Mouse (Mus musculus): ENCODE measurements around the gene Rps15a. TPM values are rescaled to one million over a fixed set of nuclear protein-coding genes. Genes with fewer than 3 reads are reported as not detected.

Gene Rps15a
- polyA plus RNA-seq, 1 experiment from 2014 or later: 766 TPM

DNA sequence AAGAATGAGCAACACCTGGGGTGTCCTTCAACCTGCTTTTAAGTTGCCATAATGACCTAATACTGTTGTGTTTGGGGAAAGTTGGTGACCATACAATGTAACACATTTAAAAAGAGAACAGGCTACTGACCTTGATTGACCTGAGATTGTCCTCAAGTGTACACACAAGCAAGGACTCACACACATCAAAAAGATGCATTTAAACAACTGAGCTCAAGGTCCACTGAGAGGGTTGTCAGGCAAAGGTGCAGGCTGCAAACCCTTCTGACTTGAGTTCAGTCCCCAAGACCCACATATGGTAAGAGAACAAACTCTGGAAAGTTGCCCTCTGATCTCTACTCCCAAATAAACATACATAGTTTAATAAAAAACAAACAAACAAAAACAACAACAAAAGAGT lies 9.7 kb upstream of the Rps15a start:
- Histone ChIP-seq H3K4me2 (replicated peaks) (no peak overlapping the region), H3K36me3 (peaks cover 14% of the 10 kb centered on the region), H3K27me3 (replicated peaks) (no peaks in the 10 kb centered on the region), H3K27ac (no peak overlapping the region), H3K9ac (no peak overlapping the region), H3K4me3 (replicated peaks) (no peak overlapping the region), H3K4me1 (replicated peaks) (peaks cover 19% of the 10 kb centered on the region), H3K9me3 (no peaks in the 10 kb centered on the region)
- no peak for ATAC-seq

DNA sequence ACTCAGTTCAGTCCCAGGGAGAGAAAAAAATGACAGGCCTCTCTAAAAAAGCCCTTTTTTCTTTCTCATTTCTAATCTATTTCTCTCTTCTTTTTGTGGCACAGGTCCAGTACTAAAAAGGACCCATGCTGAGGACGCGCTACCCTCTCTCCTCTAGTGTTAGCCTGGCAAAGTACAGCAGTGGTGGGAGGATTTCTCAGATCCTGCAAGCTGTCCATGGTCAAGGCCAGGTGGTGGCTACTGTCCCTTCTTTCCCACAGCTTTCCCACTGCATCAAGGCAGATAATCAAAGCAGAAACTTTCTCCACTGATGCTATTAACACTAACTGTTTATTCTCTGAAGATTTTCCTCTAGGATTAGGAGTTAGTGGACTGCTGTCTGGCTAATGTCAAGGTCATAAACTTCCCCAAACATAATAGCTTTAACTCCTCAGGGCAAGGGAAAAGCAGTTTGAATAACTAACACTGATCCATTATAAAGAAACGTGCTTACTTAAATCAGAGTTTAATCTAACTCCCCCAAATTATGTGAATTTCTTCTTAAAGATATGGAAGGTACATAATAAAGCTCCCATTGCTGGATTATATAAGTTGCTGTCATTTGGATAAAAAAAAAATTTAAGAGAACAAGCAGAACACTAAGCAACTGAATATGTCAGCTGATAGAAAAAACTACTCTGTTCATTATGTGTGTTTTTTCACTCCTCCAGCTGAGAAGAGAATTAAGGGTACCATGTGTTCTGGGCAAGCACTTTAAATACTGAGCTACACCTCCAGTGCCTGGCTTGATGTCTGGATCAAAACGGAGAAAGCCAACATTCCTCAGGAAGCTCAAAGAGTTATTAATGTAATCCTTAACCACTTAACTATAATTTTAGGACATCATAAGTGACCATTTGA lies 7.8 kb upstream of the Rps15a start:
- H3K36me3 ChIP-seq: peaks cover 25% of the 10 kb centered on the region
- no peak overlapping the region for H3K4me3 ChIP-seq (replicated peaks)
- no peak for ATAC-seq
- no peak overlapping the region for H3K4me2 ChIP-seq (replicated peaks)
- 53% methylated on average over 4 of the region's 4 CpGs for WGBS
- peaks cover 12% of the 10 kb centered on the region for H3K4me1 ChIP-seq (replicated peaks)
- H3K27ac ChIP-seq: no peak overlapping the region
- no peaks in the 10 kb centered on the region for H3K27me3 ChIP-seq (replicated peaks)
- no peaks in the 10 kb centered on the region for H3K9me3 ChIP-seq
- no peak overlapping the region for H3K9ac ChIP-seq

DNA sequence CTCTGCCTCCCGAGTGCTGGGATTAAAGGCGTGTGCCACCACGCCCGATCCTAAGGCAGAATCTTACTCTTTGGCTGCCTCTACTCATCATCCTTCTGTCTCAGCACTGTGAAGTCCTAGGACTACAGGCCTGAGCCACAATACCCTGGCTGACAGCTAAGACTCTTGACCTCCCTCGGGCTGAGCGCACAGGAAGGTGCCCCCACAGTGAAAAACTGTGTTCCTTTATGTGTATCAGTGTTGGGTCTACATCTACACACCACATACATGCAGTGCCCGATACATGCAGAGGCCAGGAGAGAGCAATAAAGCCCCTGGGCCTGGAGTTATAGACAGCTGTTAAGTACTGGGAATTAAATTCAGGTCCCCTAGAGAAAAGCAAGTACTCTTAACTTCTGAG lies 6.2 kb upstream of the Rps15a start:
- Histone ChIP-seq H3K9ac (no peak overlapping the region), H3K4me2 (replicated peaks) (no peak overlapping the region), H3K4me1 (replicated peaks) (peaks cover 13% of the 10 kb centered on the region), H3K4me3 (replicated peaks) (no peak overlapping the region), H3K27me3 (replicated peaks) (no peaks in the 10 kb centered on the region), H3K36me3 (peaks cover 26% of the 10 kb centered on the region), H3K27ac (no peak overlapping the region), H3K9me3 (no peaks in the 10 kb centered on the region)
- WGBS: 92% methylated on average over 7 of the region's 7 CpGs
- ATAC-seq: no peak

DNA sequence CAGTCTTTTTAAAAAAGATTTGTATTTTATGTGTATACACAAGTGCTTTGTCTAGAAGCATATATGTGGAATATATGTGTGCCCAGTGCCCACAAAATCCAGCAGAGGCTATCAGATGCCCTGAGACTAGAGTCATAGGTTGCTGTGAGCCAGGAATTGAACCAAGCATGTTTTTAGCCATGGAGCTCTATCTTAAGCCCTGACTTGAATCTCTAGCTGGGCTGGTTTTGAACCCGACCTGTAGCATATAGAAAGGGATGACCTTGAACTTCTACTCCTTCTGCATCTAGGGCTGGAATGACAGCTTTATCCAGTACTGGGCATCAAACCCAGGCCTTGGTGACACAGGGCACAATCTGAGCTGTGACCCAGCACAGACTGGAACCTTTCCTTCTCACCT lies 4.7 kb upstream of the Rps15a start:
- H3K9ac ChIP-seq: no peak overlapping the region
- peaks cover 26% of the 10 kb centered on the region for H3K36me3 ChIP-seq
- H3K4me2 ChIP-seq (replicated peaks): no peak overlapping the region
- no peak overlapping the region for H3K4me3 ChIP-seq (replicated peaks)
- H3K27ac ChIP-seq: no peak overlapping the region
- no peak for ATAC-seq
- 85% methylated on average over 1 of the region's 1 CpGs for WGBS
- no peaks in the 10 kb centered on the region for H3K9me3 ChIP-seq
- H3K4me1 ChIP-seq (replicated peaks): 0 out of 2 replicates have a peak, but pooled peaks cover 2% of the 10 kb centered on the region
- no peaks in the 10 kb centered on the region for H3K27me3 ChIP-seq (replicated peaks)

DNA sequence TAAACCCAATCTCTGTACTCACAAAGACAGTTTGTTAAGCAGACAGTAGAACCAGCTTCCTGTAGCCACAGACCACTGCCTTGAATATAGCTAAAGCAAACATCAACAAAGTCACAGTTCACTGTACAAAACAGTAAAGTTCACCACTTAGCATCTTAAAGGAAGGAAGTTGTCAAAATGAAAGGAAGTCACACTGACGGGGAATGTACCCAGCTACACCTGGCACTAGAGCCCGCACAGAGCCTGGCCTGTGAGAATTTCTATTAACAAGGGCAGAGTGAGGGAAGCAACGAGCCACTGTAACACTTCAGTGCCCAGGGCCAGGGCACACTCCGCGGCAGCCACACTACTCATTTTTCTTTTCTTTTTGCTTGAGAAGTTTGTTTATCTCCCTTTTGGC lies 4.0 kb upstream of the Rps15a start:
- H3K27me3 ChIP-seq (replicated peaks): no peaks in the 10 kb centered on the region
- no peak overlapping the region for H3K27ac ChIP-seq
- H3K9me3 ChIP-seq: no peaks in the 10 kb centered on the region
- H3K4me1 ChIP-seq (replicated peaks): 0 out of 2 replicates have a peak, but pooled peaks cover 2% of the 10 kb centered on the region
- ATAC-seq: no peak
- no peak overlapping the region for H3K4me3 ChIP-seq (replicated peaks)
- peaks cover 26% of the 10 kb centered on the region for H3K36me3 ChIP-seq
- WGBS: 79% methylated on average over 5 of the region's 5 CpGs
- no peak overlapping the region for H3K9ac ChIP-seq
- no peak overlapping the region for H3K4me2 ChIP-seq (replicated peaks)

DNA sequence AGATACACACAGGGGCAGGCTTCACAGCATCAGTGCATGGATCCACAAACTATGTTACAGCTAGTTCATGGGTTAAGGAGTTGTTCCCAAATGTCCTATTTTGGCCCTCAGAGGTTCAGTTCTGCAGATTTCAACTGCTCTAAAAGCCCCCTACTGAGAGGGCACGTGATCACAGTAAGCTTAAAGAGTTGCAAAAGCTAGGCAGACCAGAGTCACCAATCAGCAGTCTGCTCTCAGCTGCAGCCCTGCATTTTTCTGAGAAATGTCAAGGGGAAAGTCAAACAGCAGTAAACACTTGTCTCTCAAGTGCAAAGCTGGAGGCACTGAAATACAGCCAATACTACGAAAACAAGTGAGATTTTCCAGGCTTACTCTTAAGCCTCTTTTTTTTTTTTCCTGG lies 3.2 kb upstream of the Rps15a start:
- H3K27ac ChIP-seq: peak overlapping the region; percentile 32; the same call in 1 of the 2 replicates
- WGBS: 35% methylated on average over 2 of the region's 2 CpGs

DNA sequence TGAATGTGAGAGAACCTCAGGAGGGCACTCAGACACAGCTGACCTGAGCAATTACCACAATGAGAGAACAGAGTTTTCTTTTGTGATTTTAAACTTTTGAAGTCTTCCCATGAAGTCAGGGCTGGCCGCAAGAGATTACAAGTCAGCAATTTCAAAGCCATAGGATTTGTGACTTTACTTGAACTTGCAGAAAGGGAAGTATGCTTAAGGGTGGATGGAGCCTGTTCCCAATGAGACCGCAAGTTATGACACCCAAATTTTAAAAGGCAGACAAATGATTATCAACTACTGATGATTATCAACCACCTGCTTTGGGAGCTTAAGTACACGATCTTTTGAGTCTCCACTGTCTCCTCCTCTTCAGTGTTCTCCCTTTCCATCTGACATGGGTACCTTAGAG lies 2.4 kb upstream of the Rps15a start:
- Histone ChIP-seq H3K9ac (no peak overlapping the region), H3K4me1 (replicated peaks) (peaks cover 11% of the 10 kb centered on the region; the same call in 1 of the 2 replicates), H3K4me3 (replicated peaks) (no peak overlapping the region), H3K4me2 (replicated peaks) (no peak overlapping the region), H3K27ac (no peak overlapping the region), H3K36me3 (peaks cover 23% of the 10 kb centered on the region), H3K9me3 (no peaks in the 10 kb centered on the region), H3K27me3 (replicated peaks) (no peaks in the 10 kb centered on the region)
- no peak for ATAC-seq
- WGBS: 85% methylated on average over 3 of the region's 3 CpGs

More for the DNA sequence above, 3.2 kb upstream of the Rps15a start:
- Histone ChIP-seq H3K27me3 (replicated peaks) (no peaks in the 10 kb centered on the region), H3K36me3 (peaks cover 26% of the 10 kb centered on the region), H3K9ac (no peak overlapping the region), H3K4me1 (replicated peaks) (0 out of 2 replicates have a peak, but pooled peaks cover 4% of the 10 kb centered on the region), H3K9me3 (no peaks in the 10 kb centered on the region), H3K4me2 (replicated peaks) (no peak overlapping the region), H3K4me3 (replicated peaks) (no peak overlapping the region)
- ATAC-seq: no peak

GRCm38 (mm10) chr7:118117539-118118210 lies 1.7 kb upstream of the Rps15a start:
- WGBS: 55% methylated on average over 4 of the region's 4 CpGs
- H3K9me3 ChIP-seq: no peaks in the 10 kb centered on the region
- 0 out of 2 replicates have a peak overlapping the region, but pooled peaks have one; percentile 13 for H3K27ac ChIP-seq
- ATAC-seq: no peak
- no peaks in the 10 kb centered on the region for H3K27me3 ChIP-seq (replicated peaks)
- H3K36me3 ChIP-seq: peaks cover 26% of the 10 kb centered on the region
- H3K4me3 ChIP-seq (replicated peaks): no peak overlapping the region
- H3K4me2 ChIP-seq (replicated peaks): no peak overlapping the region
- H3K9ac ChIP-seq: no peak overlapping the region
- peaks cover 18% of the 10 kb centered on the region for H3K4me1 ChIP-seq (replicated peaks)

DNA sequence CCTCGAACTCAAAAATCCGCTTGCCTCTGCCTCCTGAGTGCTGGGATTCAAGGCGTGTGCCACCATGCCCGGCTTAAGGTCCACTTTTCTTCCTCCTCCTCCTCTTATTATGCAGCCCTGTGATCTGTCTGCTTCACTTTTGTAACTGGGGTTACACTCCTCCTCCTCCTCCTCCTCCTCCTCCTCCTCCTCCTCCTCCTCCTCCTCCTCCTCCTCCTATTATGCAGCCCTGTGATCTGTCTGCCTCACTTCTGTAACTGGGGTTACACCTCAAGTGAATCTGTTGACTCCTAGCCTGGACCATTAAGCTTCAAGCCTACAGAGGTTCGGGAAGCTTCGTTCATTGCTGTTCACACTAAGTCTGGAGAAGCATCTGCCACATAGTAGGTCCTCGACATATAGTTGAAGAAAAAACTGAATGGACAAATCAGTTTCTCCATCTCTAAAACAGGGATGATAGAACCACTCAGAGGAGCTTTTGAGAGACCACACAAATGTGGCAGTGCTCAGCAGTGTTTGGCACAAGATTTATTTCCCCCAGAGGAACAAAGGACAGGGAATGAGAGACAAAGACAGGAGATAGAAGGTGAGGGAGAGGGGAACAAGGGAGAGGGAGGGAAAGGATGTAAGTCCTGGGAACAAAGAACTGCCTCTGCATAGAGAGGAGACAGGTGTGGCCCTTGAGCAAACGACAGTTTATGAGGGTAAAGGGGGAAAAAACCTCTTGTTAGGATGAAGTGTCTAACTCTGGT lies 975 bp upstream of the Rps15a start:
- 0 out of 2 replicates have a peak overlapping the region, but pooled peaks have one; percentile 13 for H3K27ac ChIP-seq
- no peaks in the 10 kb centered on the region for H3K27me3 ChIP-seq (replicated peaks)
- H3K9ac ChIP-seq: no peak overlapping the region
- H3K9me3 ChIP-seq: no peaks in the 10 kb centered on the region
- 14% methylated on average over 8 of the region's 8 CpGs for WGBS
- H3K4me2 ChIP-seq (replicated peaks): peak overlapping the region; percentile 74
- H3K4me3 ChIP-seq (replicated peaks): no peak overlapping the region
- peaks cover 25% of the 10 kb centered on the region for H3K4me1 ChIP-seq (replicated peaks)
- peaks cover 22% of the 10 kb centered on the region for H3K36me3 ChIP-seq
- ATAC-seq: peak; percentile 9; the same call in 1 of the 2 replicates

DNA sequence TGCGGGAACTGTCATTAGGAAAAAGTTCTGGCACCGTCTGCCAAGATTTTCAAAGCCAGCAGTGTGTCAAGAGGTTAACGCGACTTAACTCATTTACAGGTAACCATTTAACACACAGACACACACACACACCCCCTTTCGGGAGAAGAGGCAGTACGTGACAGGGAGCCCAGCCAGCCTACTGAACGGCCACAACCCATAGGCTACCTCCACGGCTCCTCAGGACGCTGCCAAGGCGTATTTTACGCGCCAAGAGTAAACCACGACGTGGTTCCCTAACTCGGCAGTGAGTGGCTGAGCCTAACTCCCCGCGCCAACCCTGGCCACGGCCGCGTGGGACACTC lies 483 bp downstream of the Rps15a start:
- WGBS: under 1% methylated on average over 20 of the region's 20 CpGs
- Histone ChIP-seq H3K4me1 (replicated peaks) (peaks cover 37% of the 10 kb centered on the region), H3K27ac (peak overlapping the region; percentile 88), H3K27me3 (replicated peaks) (no peaks in the 10 kb centered on the region), H3K9me3 (no peaks in the 10 kb centered on the region), H3K4me2 (replicated peaks) (peak overlapping the region; percentile 74), H3K9ac (peak overlapping the region; percentile 97), H3K36me3 (peaks cover 29% of the 10 kb centered on the region), H3K4me3 (replicated peaks) (peak overlapping the region; percentile 90)
- ATAC-seq: peak; percentile 43

GRCm38 (mm10) chr7:118113541-118114297 lies 2.3 kb downstream of the Rps15a start:
- Histone ChIP-seq H3K9ac (peak overlapping the region; percentile 11), H3K4me2 (replicated peaks) (peak overlapping the region; percentile 74), H3K36me3 (peaks cover 27% of the 10 kb centered on the region), H3K9me3 (no peaks in the 10 kb centered on the region), H3K27me3 (replicated peaks) (no peaks in the 10 kb centered on the region), H3K4me1 (replicated peaks) (peaks cover 37% of the 10 kb centered on the region), H3K4me3 (replicated peaks) (peak overlapping the region; percentile 90), H3K27ac (no peak overlapping the region)
- 60% methylated on average over 5 of the region's 5 CpGs for WGBS
- ATAC-seq: no peak
